Mouse (Mus musculus) bone marrow macrophage, adult 2 months (primary cell): ENCODE measurements at regions not wholly inside any gene's neighbourhood (a gene's known extent, or its start where the extent isn't known, plus 50 kb on each side); places are given as distances from the start of the nearest gene placed in this dataset.

Source experiments
- CTCF ChIP-seq: IDR thresholded peaks from 2 replicates; pipeline ENCODE4 v1.5.1; 2012; ENCODE audit warnings: low read depth, mild to moderate bottlenecking, low read length, moderate library complexity
- POLR2A ChIP-seq: IDR thresholded peaks from 2 replicates; pipeline ENCODE4 v1.6.1; 2012; ENCODE audit warnings: mild to moderate bottlenecking, low read depth, low read length, borderline replicate concordance

GRCm38 (mm10) chr6:67179416-67179815 is 58.6 kb upstream of the Serbp1 start:
- TF ChIP-seq POLR2A = no peak
- no peak for TF ChIP-seq CTCF
